Mouse (Mus musculus): ENCODE data around the gene Ahdc1.
"Not testable (repeated sequence)": the region's sequence is repeated elsewhere in the genome, so short reads cannot be mapped to it uniquely, and the experiment has no call there.

The Ahdc1 gene

DNA sequence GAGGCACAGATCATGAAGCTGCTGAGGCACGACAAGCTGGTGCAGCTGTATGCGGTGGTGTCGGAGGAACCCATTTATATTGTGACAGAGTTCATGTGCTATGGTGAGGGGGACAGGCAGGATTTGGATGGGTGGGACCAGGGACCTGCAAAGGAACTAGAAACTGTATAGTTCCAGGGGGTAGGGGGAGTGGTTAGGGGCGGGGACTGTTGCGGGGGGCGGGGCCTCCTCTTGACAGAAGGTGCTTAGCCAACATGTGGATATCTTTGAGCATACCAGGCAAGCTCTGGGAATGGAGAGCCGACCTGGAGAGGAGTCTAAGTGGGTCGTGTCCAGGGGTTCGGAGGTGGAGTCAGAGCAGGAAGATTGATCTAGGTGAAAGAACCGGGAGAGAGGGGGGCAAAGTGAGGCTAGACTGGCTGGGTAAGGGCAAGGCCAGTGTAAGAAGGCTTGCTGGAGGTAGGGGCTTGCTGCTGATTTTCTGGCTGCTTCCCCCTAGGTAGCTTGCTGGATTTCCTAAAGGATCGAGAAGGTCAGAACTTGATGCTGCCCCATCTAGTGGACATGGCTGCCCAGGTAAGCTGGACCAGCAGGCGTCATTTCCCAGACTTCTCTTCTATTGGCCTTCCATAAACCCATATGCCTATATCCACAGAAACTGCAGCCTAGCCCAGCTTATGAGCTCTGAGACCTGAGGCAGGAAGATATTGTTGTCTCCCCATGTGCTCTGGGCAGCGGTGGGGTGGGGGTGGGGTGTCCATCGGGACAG, 13.4 kb upstream of the Ahdc1 start:
- DNase-seq = no peak

- no peak for DNase-seq
Measured at GRCm38 (mm10) chr4:133002896-133003295, 8.2 kb upstream of the Ahdc1 start.

GRCm38 (mm10) chr4:133003316-133004018, 7.6 kb upstream of the Ahdc1 start:
- no peak for DNase-seq

- peak; percentile 88 for DNase-seq
Measured at GRCm38 (mm10) chr4:133005233-133005632, 5.8 kb upstream of the Ahdc1 start.

GRCm38 (mm10) chr4:133005885-133006451, 5.1 kb upstream of the Ahdc1 start:
- DNase-seq = not testable (repeated sequence)

GRCm38 (mm10) chr4:133007513-133008380, 3.3 kb upstream of the Ahdc1 start:
- DNase-seq = no peak

GRCm38 (mm10) chr4:133009131-133009530, 1.9 kb upstream of the Ahdc1 start:
- DNase-seq = peak; percentile 80

DNA sequence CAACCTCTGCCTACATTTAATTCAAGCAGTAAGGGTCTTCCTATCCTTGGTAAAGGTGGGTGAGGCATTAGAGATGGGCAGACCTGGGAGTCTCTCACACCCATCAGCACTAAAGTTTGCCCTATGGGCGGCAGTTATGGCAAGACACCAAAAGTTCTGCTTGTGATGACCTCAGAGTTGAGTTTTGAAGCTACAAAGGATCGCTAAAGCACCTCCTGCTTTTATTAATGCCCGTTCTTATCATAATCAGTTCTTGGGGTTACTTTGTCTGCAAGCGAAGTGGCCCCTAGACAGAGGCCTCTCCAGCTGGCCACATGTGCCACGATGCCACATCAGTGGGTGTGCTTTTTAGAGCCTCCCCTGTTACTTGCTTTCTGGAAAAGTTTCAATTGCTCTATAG, 1.4 kb upstream of the Ahdc1 start:
- no peak for DNase-seq

- DNase-seq = peak; percentile 57
Measured at GRCm38 (mm10) chr4:133010611-133011010, 449 bp upstream of the Ahdc1 start.

GRCm38 (mm10) chr4:133011821-133012775, 1.0 kb downstream of the Ahdc1 start:
- DNase-seq = peak; percentile 74

DNA sequence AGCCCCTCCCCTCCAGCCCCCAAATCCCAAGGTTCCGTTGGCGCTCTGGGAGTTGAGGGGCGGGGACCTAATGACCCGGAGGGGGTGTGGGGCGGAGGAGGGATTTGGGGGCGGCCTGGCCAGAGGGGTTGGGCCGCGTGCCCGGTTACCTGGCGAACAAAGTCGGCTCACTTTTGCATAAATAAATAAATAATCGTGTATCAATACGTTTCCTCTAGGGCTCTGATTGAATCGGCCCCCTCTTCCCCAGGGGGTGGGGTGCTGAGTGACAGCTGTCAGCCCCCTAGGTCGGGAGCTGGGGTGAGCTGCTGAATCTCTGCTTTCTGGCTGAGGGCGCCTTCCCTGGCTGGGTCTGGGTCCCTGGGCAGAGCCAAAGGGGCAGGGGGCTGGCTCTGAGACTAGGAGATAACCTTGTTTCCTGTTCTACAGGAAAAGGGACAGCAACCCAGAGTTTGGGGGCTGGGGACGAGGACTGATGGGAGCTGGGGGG, 1.8 kb downstream of the Ahdc1 start:
- DNase-seq = peak; percentile 65

DNA sequence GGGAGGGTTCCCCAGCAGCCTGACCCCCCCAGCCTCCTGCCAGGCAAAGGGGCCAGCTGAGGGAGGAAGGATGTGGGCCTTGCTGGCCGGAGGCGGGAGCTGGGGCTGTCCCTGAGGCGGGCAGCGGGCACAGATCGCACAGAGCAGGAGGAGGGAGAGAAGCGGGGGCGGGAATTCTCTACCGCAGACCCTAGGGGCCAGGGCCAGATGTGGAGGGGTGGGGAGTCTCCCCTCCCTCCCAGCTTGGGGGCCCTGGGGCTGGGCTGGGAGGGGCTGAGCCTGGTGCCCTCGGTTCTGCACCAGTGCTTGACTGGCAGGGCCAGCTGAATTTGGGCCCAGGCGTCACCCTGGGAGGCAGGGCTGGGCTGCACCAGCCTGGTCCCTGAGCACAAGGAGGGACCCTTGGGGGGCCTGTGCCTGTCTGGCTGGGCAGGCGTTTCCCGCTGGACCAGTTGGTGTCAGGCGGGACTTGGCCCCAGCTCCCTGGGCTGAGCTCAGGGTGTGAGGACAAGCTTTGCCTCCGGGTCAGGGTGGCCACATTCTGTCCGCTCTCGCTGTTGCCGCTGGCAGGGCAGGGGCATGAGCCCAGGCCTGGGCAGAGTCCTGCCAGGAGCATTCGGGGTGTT, 2.3 kb downstream of the Ahdc1 start:
- peak; percentile 58 for DNase-seq

GRCm38 (mm10) chr4:133014088-133014487, 3.0 kb downstream of the Ahdc1 start:
- DNase-seq = no peak

DNA sequence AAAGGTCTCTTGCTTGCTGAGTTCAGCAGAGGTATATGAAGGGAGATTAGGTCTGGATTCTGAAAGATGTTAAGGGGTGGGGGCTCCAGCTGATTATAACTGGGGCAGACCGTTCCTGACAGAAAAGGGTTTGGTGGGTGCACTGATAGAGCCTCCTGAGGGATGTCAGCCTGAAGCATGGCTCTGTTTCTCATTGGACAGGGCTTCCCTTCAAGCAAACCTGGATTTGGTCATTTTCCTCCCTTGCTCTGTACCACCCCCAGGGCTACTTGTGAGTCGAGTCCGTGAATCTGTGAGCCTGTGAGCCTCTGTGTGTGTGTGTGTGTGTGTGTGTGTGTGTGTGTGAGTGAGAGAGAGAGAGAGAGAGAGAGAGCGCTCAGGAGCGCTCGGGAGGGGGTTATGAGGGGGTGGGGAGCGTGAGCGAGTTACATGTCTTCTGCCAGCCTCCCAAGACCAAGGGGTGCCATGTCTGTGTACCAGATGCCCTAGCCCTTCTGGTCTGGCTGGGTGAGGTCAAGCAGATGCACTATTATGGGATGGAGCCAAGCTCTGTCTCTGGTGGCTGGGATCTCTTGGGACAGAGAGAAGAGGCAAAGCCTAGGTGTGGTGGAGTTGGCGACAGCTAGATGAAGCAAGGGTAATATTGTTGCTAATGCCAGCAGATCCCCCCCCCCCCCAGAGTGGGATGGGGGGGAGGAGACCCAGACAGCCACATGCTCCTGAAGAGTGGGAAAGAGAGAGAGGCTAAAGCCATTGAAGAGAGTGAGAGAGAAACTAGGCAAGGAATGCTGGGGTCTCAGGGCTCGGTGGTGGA, 4.0 kb downstream of the Ahdc1 start:
- no peak for DNase-seq

DNA sequence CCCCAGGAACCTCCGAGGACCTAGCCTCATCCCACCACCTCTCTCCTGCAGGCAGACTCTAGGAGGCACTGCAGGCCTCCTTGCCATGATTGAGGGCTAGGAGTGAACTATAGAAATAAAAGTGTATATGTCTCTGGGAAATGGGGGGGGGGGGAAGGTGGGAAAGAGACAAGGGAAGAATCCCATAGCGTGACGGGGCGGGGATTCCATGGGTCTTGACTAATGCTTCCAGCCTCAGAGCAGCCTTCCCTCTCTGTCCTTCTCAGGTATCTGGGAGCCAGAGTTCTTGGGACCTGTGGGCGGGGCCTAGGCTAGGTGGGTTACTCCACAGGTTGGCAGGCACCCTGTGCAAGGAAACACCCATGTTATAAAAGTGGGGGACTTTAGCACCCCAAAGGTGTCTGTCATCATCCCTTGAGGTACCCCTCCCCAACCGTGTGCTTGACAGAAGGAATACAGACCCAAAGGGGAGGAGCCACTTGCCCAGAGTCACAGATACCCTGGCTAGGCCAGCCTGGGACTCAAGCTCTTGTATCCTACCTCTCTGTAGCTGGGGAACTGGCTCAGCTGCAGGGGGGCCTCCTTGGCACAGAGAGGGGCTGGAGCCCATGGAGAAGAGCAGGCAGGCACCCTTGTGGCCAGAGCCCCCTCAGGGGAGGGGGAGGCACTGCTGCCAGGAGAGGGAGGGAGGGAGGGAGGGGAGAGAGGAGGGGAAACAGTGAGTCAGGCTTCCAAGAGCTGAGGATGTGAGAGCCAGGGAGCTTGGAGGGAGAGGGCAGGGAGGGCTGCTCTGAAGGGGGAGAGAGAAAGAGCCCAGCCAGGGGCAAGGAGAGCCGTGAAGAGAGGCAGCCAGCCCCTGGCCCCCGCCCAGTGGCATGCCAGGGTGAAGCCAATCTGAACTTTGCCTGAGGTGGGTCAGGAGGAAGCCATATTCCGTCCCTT, 4.9 kb downstream of the Ahdc1 start:
- no peak for DNase-seq

- no peak for DNase-seq
Measured at GRCm38 (mm10) chr4:133016677-133017415, 5.8 kb downstream of the Ahdc1 start.

GRCm38 (mm10) chr4:133017597-133018262, 6.7 kb downstream of the Ahdc1 start:
- DNase-seq = no peak
